Mouse (Mus musculus) brain, embryonic 14.5 days (tissue): ENCODE results near the gene Itpripl2.

Experiments
- CTCF ChIP-seq: fragments of 200-500 bp; IDR thresholded peaks from 2 replicates; pipeline ENCODE4 v1.5.1; 2012; ENCODE audit warnings: inconsistent platforms, mild to moderate bottlenecking, moderate library complexity, borderline replicate concordance; ENCODE audit not compliant: insufficient read depth, insufficient read length; ENCODE audit errors: extremely low read depth
- POLR2A ChIP-seq: fragments of 200-500 bp; IDR thresholded peaks from 2 replicates; pipeline ENCODE4 v1.6.1; 2012; ENCODE audit warnings: mild to moderate bottlenecking, inconsistent platforms, borderline replicate concordance; ENCODE audit not compliant: poor library complexity, insufficient read depth, insufficient read length, severe bottlenecking; ENCODE audit errors: extremely low read depth

GRCm38 (mm10) chr7:118453722-118454121 is 38.1 kb downstream of the Itpripl2 start:
- no peak for TF ChIP-seq CTCF
- no peak for TF ChIP-seq POLR2A
